Mouse (Mus musculus): ENCODE measurements around the gene Dus3l. TPM values are rescaled to one million over a fixed set of nuclear protein-coding genes. Genes with fewer than 3 reads are reported as not detected.
A peak's percentile ranks its signal among the peaks of the same experiment; 100 is the strongest.

Dus3l gene
- polyA plus RNA-seq, 1 experiment from 2014 or later = 41.9 TPM

DNA sequence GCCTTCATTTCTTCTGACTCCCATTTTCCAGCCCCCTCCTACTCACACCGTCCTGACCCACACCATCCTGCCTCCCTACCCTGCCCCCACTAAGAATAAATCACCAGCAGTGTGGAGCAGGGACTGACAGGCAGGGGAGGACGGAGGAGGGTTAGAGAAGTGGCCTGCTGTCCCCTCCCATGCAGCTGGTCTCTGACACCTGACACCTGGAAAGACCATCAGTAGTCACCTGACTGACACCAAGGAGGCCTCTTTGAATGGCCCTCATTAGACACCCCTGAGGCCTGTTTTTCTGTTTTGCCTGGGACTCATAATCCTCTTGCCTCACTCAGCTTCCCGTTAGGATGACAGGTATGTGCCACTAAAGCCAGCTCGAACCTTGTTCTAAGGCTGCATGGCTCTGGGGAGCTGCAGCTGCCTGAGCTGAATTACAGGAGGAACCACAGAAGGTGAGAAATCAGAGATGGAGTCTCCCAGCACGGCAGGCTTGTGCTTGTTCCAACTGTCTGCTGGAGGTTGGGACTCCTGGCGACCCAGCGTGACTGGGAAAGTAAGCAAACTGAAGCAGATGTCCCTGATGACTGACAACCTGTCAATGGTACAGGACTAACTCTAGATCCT, 37.4 kb upstream of the Dus3l start:
- H3K4me3 ChIP-seq (replicated peaks; ENCODE audit: low read length) = no peak overlapping the region
- H3K36me3 ChIP-seq (ENCODE audit: control insufficient read depth, insufficient read depth, low read length) = no peaks in the 10 kb centered on the region
- peak overlapping the region; percentile 35 for H3K9ac ChIP-seq (ENCODE audit: low read length)
- H3K27me3 ChIP-seq (ENCODE audit: control insufficient read depth, insufficient read depth, low read length) = no peaks in the 10 kb centered on the region
- H3K4me2 ChIP-seq (ENCODE audit: low read depth, low read length) = peak overlapping the region; percentile 34; the same call in 1 of the 2 replicates
- no peak for ATAC-seq (ENCODE audit: insufficient read depth, low FRiP score)
- 12% methylated on average over 7 of the region's 7 CpGs for WGBS
- no peaks in the 10 kb centered on the region for H3K9me3 ChIP-seq (replicated peaks; ENCODE audit: control insufficient read depth, low read length)
- H3K27ac ChIP-seq (ENCODE audit: low read length) = peak overlapping the region; percentile 73
- H3K4me1 ChIP-seq (ENCODE audit: control insufficient read depth, insufficient read depth, low read length) = peaks cover 26% of the 10 kb centered on the region

DNA sequence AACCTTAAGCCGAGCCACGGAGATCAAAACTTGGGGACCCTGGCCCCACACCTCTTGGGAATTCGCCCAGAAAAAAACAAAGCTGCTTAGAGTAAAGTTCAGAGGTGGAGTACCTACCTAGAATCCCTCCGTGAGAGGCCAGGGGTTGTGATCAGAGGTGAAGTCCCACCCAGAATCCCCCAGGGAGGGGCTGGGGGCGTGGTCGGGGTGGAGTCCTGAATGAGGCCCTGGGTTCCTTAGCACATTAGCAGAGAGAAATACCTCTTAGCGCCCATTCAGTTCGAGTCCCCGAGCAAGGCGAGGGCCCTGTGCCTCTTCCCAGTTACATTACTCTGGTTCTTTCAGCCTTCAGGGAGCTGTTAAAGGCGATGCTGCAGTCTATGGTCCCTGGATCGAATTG, 36.9 kb upstream of the Dus3l start:
- peak overlapping the region; percentile 73 for H3K27ac ChIP-seq (ENCODE audit: low read length)
- H3K4me3 ChIP-seq (replicated peaks; ENCODE audit: low read length) = no peak overlapping the region
- peaks cover 26% of the 10 kb centered on the region for H3K4me1 ChIP-seq (ENCODE audit: control insufficient read depth, insufficient read depth, low read length)
- H3K36me3 ChIP-seq (ENCODE audit: control insufficient read depth, insufficient read depth, low read length) = no peaks in the 10 kb centered on the region
- ATAC-seq (ENCODE audit: insufficient read depth, low FRiP score) = peak; percentile 24; the same call in 1 of the 2 replicates
- H3K4me2 ChIP-seq (ENCODE audit: low read depth, low read length) = peak overlapping the region; percentile 34; the same call in 1 of the 2 replicates
- WGBS = 8% methylated on average over 12 of the region's 12 CpGs
- H3K9ac ChIP-seq (ENCODE audit: low read length) = peak overlapping the region; percentile 35
- H3K27me3 ChIP-seq (ENCODE audit: control insufficient read depth, insufficient read depth, low read length) = no peaks in the 10 kb centered on the region
- H3K9me3 ChIP-seq (replicated peaks; ENCODE audit: control insufficient read depth, low read length) = no peaks in the 10 kb centered on the region

DNA sequence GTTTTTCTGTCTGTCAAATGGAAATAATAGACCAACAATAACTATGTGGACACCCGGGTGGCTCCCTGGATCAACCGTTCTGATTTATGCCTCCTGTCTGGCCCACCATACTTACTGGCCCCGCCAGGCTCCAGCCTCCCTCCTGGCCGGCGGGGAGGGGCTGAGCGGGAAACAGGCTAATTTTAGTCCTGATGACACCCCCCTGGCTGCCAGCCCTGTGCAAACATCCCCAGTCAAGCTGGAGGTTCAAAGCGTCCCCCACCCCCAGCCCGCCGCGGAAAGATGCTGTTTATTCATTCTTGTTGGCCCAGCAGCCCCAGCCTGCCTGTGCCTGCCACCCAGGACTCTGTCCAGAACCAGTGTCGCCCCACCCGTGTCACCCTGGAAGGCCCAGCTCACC, 36.4 kb upstream of the Dus3l start:
- H3K27ac ChIP-seq (ENCODE audit: low read length) = peak overlapping the region; percentile 73; the same call in 1 of the 2 replicates
- WGBS = 7% methylated on average over 12 of the region's 12 CpGs

DNA sequence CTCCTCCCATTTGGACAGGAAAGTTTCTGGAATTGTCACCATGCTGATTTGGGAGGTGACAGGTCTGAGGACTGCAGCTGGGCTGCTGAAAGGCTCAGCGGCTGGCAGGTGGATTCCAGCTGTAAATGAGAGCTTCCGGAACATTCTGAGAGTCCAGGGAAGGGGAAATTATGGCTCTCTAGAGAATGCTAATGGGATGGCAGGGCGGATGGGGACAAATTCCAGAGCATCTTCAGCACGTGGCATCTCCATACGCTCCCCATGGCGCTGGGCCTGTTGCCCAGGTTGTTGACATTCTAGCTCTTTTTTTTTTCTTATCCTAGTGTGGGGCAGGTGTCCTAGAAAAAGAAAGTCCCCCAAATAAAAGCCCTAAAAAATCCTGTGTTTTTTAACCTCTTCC, 35.4 kb upstream of the Dus3l start:
- Histone ChIP-seq H3K4me2 (ENCODE audit: low read depth, low read length) (no peak overlapping the region), H3K36me3 (ENCODE audit: control insufficient read depth, insufficient read depth, low read length) (no peaks in the 10 kb centered on the region), H3K27me3 (ENCODE audit: control insufficient read depth, insufficient read depth, low read length) (no peaks in the 10 kb centered on the region), H3K4me3 (replicated peaks; ENCODE audit: low read length) (no peak overlapping the region), H3K9me3 (replicated peaks; ENCODE audit: control insufficient read depth, low read length) (no peaks in the 10 kb centered on the region), H3K9ac (ENCODE audit: low read length) (no peak overlapping the region; the same call in 1 of the 2 replicates), H3K27ac (ENCODE audit: low read length) (no peak overlapping the region), H3K4me1 (ENCODE audit: control insufficient read depth, insufficient read depth, low read length) (peaks cover 26% of the 10 kb centered on the region)
- no peak for ATAC-seq (ENCODE audit: insufficient read depth, low FRiP score)
- WGBS = 42% methylated on average over 6 of the region's 6 CpGs

More for the DNA sequence above, 36.4 kb upstream of the Dus3l start:
- peak; percentile 34; the same call in 1 of the 2 replicates for ATAC-seq (ENCODE audit: insufficient read depth, low FRiP score)
- H3K36me3 ChIP-seq (ENCODE audit: control insufficient read depth, insufficient read depth, low read length) = no peaks in the 10 kb centered on the region
- no peaks in the 10 kb centered on the region for H3K9me3 ChIP-seq (replicated peaks; ENCODE audit: control insufficient read depth, low read length)
- H3K9ac ChIP-seq (ENCODE audit: low read length) = peak overlapping the region; percentile 37; the same call in 1 of the 2 replicates
- peak overlapping the region; percentile 34 for H3K4me2 ChIP-seq (ENCODE audit: low read depth, low read length)
- H3K4me3 ChIP-seq (replicated peaks; ENCODE audit: low read length) = no peak overlapping the region
- no peaks in the 10 kb centered on the region for H3K27me3 ChIP-seq (ENCODE audit: control insufficient read depth, insufficient read depth, low read length)
- H3K4me1 ChIP-seq (ENCODE audit: control insufficient read depth, insufficient read depth, low read length) = peaks cover 26% of the 10 kb centered on the region

DNA sequence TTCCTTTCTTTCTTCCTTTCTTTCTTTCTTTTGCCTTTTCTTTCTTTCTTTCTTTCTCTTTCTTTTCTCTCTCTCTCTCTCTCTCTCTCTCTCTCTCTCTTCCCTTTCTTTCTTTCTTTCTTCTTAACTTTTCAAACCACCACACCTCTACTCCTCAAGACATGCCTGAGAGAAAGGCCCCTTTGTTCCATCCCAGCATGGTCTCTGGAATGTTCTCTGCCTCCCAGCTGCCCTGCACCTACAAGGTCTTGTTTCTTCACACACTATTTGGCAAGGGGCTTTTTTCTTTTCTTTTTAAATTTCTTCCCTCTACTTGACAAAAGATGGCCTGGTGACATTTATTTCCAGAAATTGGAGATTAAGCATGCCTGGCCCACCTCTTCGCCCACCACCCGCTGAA, 34.9 kb upstream of the Dus3l start:
- Histone ChIP-seq H3K9ac (ENCODE audit: low read length) (no peak overlapping the region), H3K36me3 (ENCODE audit: control insufficient read depth, insufficient read depth, low read length) (no peaks in the 10 kb centered on the region), H3K4me2 (ENCODE audit: low read depth, low read length) (no peak overlapping the region), H3K4me1 (ENCODE audit: control insufficient read depth, insufficient read depth, low read length) (peaks cover 26% of the 10 kb centered on the region), H3K4me3 (replicated peaks; ENCODE audit: low read length) (no peak overlapping the region), H3K27me3 (ENCODE audit: control insufficient read depth, insufficient read depth, low read length) (no peaks in the 10 kb centered on the region), H3K27ac (ENCODE audit: low read length) (no peak overlapping the region), H3K9me3 (replicated peaks; ENCODE audit: control insufficient read depth, low read length) (no peaks in the 10 kb centered on the region)
- WGBS = 71% methylated on average over 2 of the region's 2 CpGs
- no peak for ATAC-seq (ENCODE audit: insufficient read depth, low FRiP score)

DNA sequence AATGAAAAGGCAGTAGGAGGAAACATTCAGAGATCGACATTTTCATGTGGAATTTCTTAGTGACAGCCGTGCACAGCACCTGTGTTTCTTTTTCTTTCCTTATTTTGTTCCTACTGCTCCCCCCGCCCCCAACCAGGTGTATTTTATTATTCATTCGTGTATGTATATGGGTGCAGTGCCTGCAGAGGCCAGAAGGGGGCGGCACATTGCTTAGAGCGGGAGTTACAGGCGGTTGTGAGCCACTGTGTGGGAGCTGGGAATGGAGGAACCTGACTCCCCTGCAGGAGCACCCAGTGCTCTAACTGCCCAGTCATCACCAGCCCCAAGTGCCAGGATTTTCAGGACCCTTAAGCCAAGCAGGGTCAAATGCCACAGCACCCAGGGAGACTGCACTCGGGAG, 28.0 kb upstream of the Dus3l start:
- no peak overlapping the region for H3K27ac ChIP-seq (ENCODE audit: low read length)
- H3K27me3 ChIP-seq (ENCODE audit: control insufficient read depth, insufficient read depth, low read length) = no peaks in the 10 kb centered on the region
- H3K4me1 ChIP-seq (ENCODE audit: control insufficient read depth, insufficient read depth, low read length) = no peaks in the 10 kb centered on the region
- ATAC-seq (ENCODE audit: insufficient read depth, low FRiP score) = no peak
- H3K9ac ChIP-seq (ENCODE audit: low read length) = no peak overlapping the region
- no peak overlapping the region for H3K4me2 ChIP-seq (ENCODE audit: low read depth, low read length)
- no peaks in the 10 kb centered on the region for H3K36me3 ChIP-seq (ENCODE audit: control insufficient read depth, insufficient read depth, low read length)
- H3K9me3 ChIP-seq (replicated peaks; ENCODE audit: control insufficient read depth, low read length) = 0 out of 2 replicates have a peak, but pooled peaks cover 4% of the 10 kb centered on the region
- 34% methylated on average over 8 of the region's 8 CpGs for WGBS
- no peak overlapping the region for H3K4me3 ChIP-seq (replicated peaks; ENCODE audit: low read length)

DNA sequence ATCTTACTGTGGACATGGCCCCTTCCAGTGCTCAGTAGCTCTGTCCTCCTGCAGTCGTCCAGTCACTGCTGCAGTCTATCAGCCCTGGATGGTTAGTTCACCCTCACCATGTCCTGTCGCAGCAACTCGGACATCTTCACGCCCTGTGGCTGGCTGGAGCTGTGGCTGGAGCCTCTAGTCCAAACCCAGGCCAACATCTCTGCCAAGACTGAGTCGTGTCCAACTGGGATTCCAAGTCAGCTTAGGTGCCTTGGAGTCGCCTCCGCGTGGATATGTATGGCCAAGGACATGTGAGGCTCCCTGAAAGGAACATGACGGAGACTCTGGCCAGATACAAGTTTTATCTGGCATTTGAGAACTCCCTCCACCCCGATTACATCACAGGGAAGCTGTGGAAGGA, 26.3 kb upstream of the Dus3l start:
- Histone ChIP-seq H3K27me3 (ENCODE audit: control insufficient read depth, insufficient read depth, low read length) (no peaks in the 10 kb centered on the region), H3K27ac (ENCODE audit: low read length) (no peak overlapping the region), H3K9ac (ENCODE audit: low read length) (no peak overlapping the region), H3K4me2 (ENCODE audit: low read depth, low read length) (no peak overlapping the region), H3K4me3 (replicated peaks; ENCODE audit: low read length) (no peak overlapping the region), H3K36me3 (ENCODE audit: control insufficient read depth, insufficient read depth, low read length) (no peaks in the 10 kb centered on the region), H3K4me1 (ENCODE audit: control insufficient read depth, insufficient read depth, low read length) (0 out of 2 replicates have a peak, but pooled peaks cover 5% of the 10 kb centered on the region), H3K9me3 (replicated peaks; ENCODE audit: control insufficient read depth, low read length) (0 out of 2 replicates have a peak, but pooled peaks cover 4% of the 10 kb centered on the region)
- ATAC-seq (ENCODE audit: insufficient read depth, low FRiP score) = no peak
- WGBS = 78% methylated on average over 10 of the region's 10 CpGs

DNA sequence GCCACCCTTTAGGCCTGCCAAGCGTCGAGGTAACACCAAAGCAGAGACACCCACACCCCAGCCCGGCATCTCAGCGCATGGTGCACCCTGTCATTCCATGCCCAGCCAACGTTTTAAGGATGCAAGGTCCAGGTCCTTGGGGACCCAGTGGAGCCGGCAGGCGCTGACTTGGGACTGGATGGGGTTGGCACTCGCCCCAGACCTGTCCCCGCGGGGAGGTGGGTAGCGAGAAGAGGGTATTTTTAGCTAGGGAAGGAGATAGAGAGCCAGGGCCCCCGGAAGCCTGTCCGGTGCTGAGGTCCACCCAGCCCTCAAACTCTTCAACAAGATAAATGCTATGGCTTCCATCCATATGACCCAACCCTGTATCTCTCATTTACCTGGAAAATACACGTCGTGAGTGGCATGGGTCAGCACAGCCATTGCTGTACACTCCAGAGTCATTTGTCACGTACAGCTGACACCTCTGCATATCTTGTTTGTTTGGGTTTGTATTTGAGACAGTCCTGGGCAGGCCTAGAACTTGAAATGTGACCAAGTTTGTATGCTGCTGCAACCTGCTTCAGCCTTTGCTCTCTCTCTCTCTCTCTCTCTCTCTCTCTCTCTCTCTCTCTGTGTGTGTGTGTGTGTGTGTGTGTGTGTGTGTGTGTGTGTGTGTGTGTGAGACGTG, 24.3 kb upstream of the Dus3l start:
- 74% methylated on average over 17 of the region's 17 CpGs for WGBS
- no peak for ATAC-seq (ENCODE audit: insufficient read depth, low FRiP score)
- Histone ChIP-seq H3K9ac (ENCODE audit: low read length) (no peak overlapping the region), H3K4me1 (ENCODE audit: control insufficient read depth, insufficient read depth, low read length) (0 out of 2 replicates have a peak, but pooled peaks cover 5% of the 10 kb centered on the region), H3K36me3 (ENCODE audit: control insufficient read depth, insufficient read depth, low read length) (no peaks in the 10 kb centered on the region), H3K9me3 (replicated peaks; ENCODE audit: control insufficient read depth, low read length) (0 out of 2 replicates have a peak, but pooled peaks cover 4% of the 10 kb centered on the region), H3K27ac (ENCODE audit: low read length) (no peak overlapping the region), H3K4me2 (ENCODE audit: low read depth, low read length) (no peak overlapping the region), H3K4me3 (replicated peaks; ENCODE audit: low read length) (no peak overlapping the region), H3K27me3 (ENCODE audit: control insufficient read depth, insufficient read depth, low read length) (no peaks in the 10 kb centered on the region)

DNA sequence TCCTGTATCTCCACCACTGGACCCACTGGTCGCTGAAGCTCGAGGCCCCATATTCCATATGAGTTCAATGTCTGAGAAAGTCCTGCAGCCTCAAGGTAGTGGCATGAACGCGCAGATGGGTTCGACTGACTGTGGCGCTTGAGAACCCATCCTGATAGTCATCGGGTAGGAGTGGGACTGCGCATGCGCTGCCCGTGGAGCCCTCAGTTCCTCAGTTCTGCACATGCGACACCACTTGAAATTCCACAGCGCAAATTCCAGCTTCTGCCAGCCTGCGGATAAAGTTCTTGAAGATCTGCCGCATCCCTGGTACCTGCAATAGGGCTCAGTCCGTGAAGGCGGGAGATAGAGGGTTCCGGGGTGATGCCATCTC, 23.8 kb upstream of the Dus3l start:
- H3K4me2 ChIP-seq (ENCODE audit: low read depth, low read length) = no peak overlapping the region
- ATAC-seq (ENCODE audit: insufficient read depth, low FRiP score) = no peak
- H3K4me1 ChIP-seq (ENCODE audit: control insufficient read depth, insufficient read depth, low read length) = 0 out of 2 replicates have a peak, but pooled peaks cover 5% of the 10 kb centered on the region
- H3K27me3 ChIP-seq (ENCODE audit: control insufficient read depth, insufficient read depth, low read length) = no peaks in the 10 kb centered on the region
- H3K4me3 ChIP-seq (replicated peaks; ENCODE audit: low read length) = no peak overlapping the region
- WGBS = 73% methylated on average over 17 of the region's 17 CpGs
- H3K27ac ChIP-seq (ENCODE audit: low read length) = no peak overlapping the region
- 0 out of 2 replicates have a peak, but pooled peaks cover 4% of the 10 kb centered on the region for H3K9me3 ChIP-seq (replicated peaks; ENCODE audit: control insufficient read depth, low read length)
- H3K36me3 ChIP-seq (ENCODE audit: control insufficient read depth, insufficient read depth, low read length) = no peaks in the 10 kb centered on the region
- H3K9ac ChIP-seq (ENCODE audit: low read length) = no peak overlapping the region

Measured in stomach, embryonic 16.5 days (tissue).